Mouse (Mus musculus): ENCODE measurements around the gene Sec23b.

DNA sequence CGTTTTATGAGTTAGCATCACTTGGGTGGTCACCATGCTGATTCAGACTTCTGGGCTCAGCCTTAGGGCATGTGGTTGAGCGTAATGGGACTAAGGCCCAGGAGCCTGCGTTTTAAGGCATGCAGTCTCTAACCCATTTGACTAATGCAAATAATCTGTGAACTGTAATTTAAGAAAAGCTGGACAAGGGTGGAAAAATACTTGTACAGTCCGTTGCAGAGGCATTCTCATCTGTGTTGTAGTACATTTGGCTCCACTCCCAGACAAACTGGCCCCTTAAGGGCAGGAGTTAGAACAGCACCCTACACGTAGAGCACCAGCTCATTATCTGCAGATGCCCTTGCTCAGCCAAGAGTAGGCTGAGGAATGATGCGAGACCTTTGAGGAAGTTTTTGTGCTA lies 11.4 kb upstream of the Sec23b start:
- TF ChIP-seq POLR2A (IDR thresholded peaks at IDR 0.05; ENCODE audit: low read depth, low read length) (no peak), MXI1 (IDR thresholded peaks at IDR 0.05; ENCODE audit: low read depth, low read length) (no peak), MAFK (IDR thresholded peaks at IDR 0.05; ENCODE audit: insufficient replicate concordance, low read length) (no peak), E2F4 (IDR thresholded peaks at IDR 0.05; ENCODE audit: insufficient replicate concordance, low read depth, low read length) (no peak), CHD1 (IDR thresholded peaks at IDR 0.05; ENCODE audit: low read depth, low read length) (no peak), CTCF (conservative IDR thresholded peaks at IDR 0.05 in 1 of 2, IDR thresholded peaks at IDR 0.05 in 1 of 2; ENCODE audit: low read depth in 2 of 2, low read length in 2 of 2) (no peak), TBP (conservative IDR thresholded peaks at IDR 0.05; ENCODE audit: low read depth, low read length) (no peak), CHD2 (IDR thresholded peaks at IDR 0.05; ENCODE audit: low read length) (no peak), TCF12 (IDR thresholded peaks at IDR 0.05; ENCODE audit: low read depth, low read length) (no peak)

All from CH12.LX (cell line).